Mouse (Mus musculus) adipocyte (in vitro differentiated cells): ENCODE data around the gene Pa2g4.
"Not testable (repeated sequence)": the region's sequence is repeated elsewhere in the genome, so short reads cannot be mapped to it uniquely, and the experiment has no call there.

Experiments used
- DNase-seq: peaks from one replicate; pipeline ENCODE4 v3.0.0-alpha.2; 2016; ENCODE audit warnings: low spot score

Pa2g4 gene

GRCm38 (mm10) chr10:128578330-128578729 lies 12.5 kb upstream of the Pa2g4 start:
- DNase-seq = no peak

GRCm38 (mm10) chr10:128575063-128575462 lies 9.3 kb upstream of the Pa2g4 start:
- DNase-seq = no peak

GRCm38 (mm10) chr10:128565206-128565787 lies 490 bp downstream of the Pa2g4 start:
- no peak for DNase-seq

GRCm38 (mm10) chr10:128563544-128563943 lies 2.2 kb downstream of the Pa2g4 start:
- DNase-seq = no peak

GRCm38 (mm10) chr10:128556963-128557362 lies 8.8 kb downstream of the Pa2g4 start:
- no peak for DNase-seq

GRCm38 (mm10) chr10:128556286-128556685 lies 9.5 kb downstream of the Pa2g4 start:
- peak; percentile 24 for DNase-seq

GRCm38 (mm10) chr10:128555567-128555966 lies 10.2 kb downstream of the Pa2g4 start:
- not testable (repeated sequence) for DNase-seq

- DNase-seq = not testable (repeated sequence)
Observed at GRCm38 (mm10) chr10:128550144-128550823, 15.5 kb downstream of the Pa2g4 start.

GRCm38 (mm10) chr10:128549682-128550057 lies 16.1 kb downstream of the Pa2g4 start:
- DNase-seq = not testable (repeated sequence)

GRCm38 (mm10) chr10:128548947-128549681 lies 16.7 kb downstream of the Pa2g4 start, which contains the start of gene Rpl41:
Rpl41 (minus strand) TSS chr10:128549305.
- DNase-seq = peak; percentile 97

- DNase-seq = not testable (repeated sequence)
Observed at GRCm38 (mm10) chr10:128548051-128548791, 17.6 kb downstream of the Pa2g4 start.

- peak; percentile 97 for DNase-seq
Observed at GRCm38 (mm10) chr10:128547361-128548032, 18.3 kb downstream of the Pa2g4 start, which contains the start of gene Zc3h10. Zc3h10 (minus strand) TSS chr10:128547774.

- no peak for DNase-seq
Observed at GRCm38 (mm10) chr10:128546787-128547186, 19.0 kb downstream of the Pa2g4 start.

- peak; percentile 77 for DNase-seq
Observed at GRCm38 (mm10) chr10:128546361-128546760, 19.4 kb downstream of the Pa2g4 start.

GRCm38 (mm10) chr10:128545570-128545898 lies 20.3 kb downstream of the Pa2g4 start:
- DNase-seq = no peak

- DNase-seq = no peak
Observed at GRCm38 (mm10) chr10:128544674-128545569, 20.9 kb downstream of the Pa2g4 start.

GRCm38 (mm10) chr10:128544151-128544657 lies 21.6 kb downstream of the Pa2g4 start:
- no peak for DNase-seq

- no peak for DNase-seq
Observed at GRCm38 (mm10) chr10:128543100-128543499, 22.7 kb downstream of the Pa2g4 start.

- DNase-seq = no peak
Observed at GRCm38 (mm10) chr10:128538340-128538870, 27.4 kb downstream of the Pa2g4 start.

GRCm38 (mm10) chr10:128536266-128536940 lies 29.4 kb downstream of the Pa2g4 start:
- DNase-seq = peak; percentile 92
